Mouse (Mus musculus) CH12.LX (cell line): Measurements from ENCODE around the gene Isyna1. TPM values are rescaled to one million over a fixed set of nuclear protein-coding genes. Genes with fewer than 3 reads are reported as not detected.

Source experiments
- DNase-seq: peaks from one replicate; pipeline ENCODE4 v3.0.0-alpha.2; 2013; ENCODE audit errors: extremely low read depth
- H3K27ac ChIP-seq: 2 replicates; pipeline ENCODE4 v1.5.1; 2012; ENCODE audit warnings: low read depth, mild to moderate bottlenecking, control low read depth, moderate library complexity; ENCODE audit not compliant: insufficient read depth
- H3K27me3 ChIP-seq: replicated peaks from 2 replicates; pipeline ENCODE3; 2012; ENCODE audit warnings: inconsistent platforms
- H3K36me3 ChIP-seq, 2 experiments: replicated peaks in 1 of 2; 2 replicates each; pipeline versions ENCODE3 to v1.6.1; 2012; ENCODE audit warnings: inconsistent platforms in 1 of 2, low read length in 1 of 2, mild to moderate bottlenecking in 1 of 2, mixed read lengths in 1 of 2, moderate library complexity in 1 of 2; ENCODE audit not compliant: control insufficient read depth in 1 of 2, insufficient read depth in 1 of 2
- H3K4me1 ChIP-seq, 2 experiments: 2 replicates each; pipeline ENCODE4 v1.6.1; 2012; ENCODE audit warnings: inconsistent platforms in 1 of 2, moderate library complexity in 1 of 2; ENCODE audit not compliant: insufficient read depth in 2 of 2, control insufficient read depth in 1 of 2
- H3K4me2 ChIP-seq: 2 replicates; pipeline ENCODE4 v1.6.1; 2012; ENCODE audit warnings: low read depth, mild to moderate bottlenecking, control low read depth; ENCODE audit not compliant: poor library complexity, insufficient read depth, severe bottlenecking
- H3K4me3 ChIP-seq, 3 experiments: fragments of 150-350 bp in 1 of 3; sonication (generic) in 1 of 3; replicated peaks in 1 of 3; 2 replicates each; pipeline versions ENCODE3 to v1.5.1; 2011 to 2012; ENCODE audit warnings: low read depth in 2 of 3, low read length in 2 of 3, mild to moderate bottlenecking in 2 of 3, moderate library complexity in 2 of 3, control low read depth in 1 of 3, improper control_type of control experiment in 1 of 3, inconsistent platforms in 1 of 3, mixed read lengths in 1 of 3; ENCODE audit not compliant: poor library complexity in 1 of 3
- H3K79me2 ChIP-seq: replicated peaks from 2 replicates; pipeline ENCODE4 v1.6.1; 2012; ENCODE audit warnings: mild to moderate bottlenecking, moderate library complexity; ENCODE audit not compliant: control insufficient read depth, poor library complexity, insufficient read depth, severe bottlenecking; ENCODE audit errors: extremely low read depth
- H3K9ac ChIP-seq: 2 replicates; pipeline ENCODE4 v1.6.1; 2012; ENCODE audit warnings: low read depth, mild to moderate bottlenecking, control low read depth, moderate library complexity; ENCODE audit not compliant: insufficient read depth
- H3K9me3 ChIP-seq: replicated peaks from 2 replicates; pipeline ENCODE3; 2012; ENCODE audit warnings: low read length, inconsistent platforms, mixed read lengths
- CHD1 ChIP-seq: IDR thresholded peaks from 2 replicates; pipeline ENCODE4 v1.6.1; 2012; ENCODE audit warnings: low read depth, low read length, improper control_type of control experiment, inconsistent platforms
- CHD2 ChIP-seq: IDR thresholded peaks from 2 replicates; pipeline ENCODE4 v1.6.1; 2011; ENCODE audit warnings: low read length, improper control_type of control experiment
- ELF1 ChIP-seq: IDR thresholded peaks from 2 replicates; pipeline ENCODE4 v1.6.1; 2014; ENCODE audit warnings: low read depth, mild to moderate bottlenecking, inconsistent platforms, low read length, improper control_type of control experiment
- EP300 ChIP-seq: IDR thresholded peaks from 2 replicates; pipeline ENCODE4 v1.6.1; 2011; ENCODE audit warnings: low read length, improper control_type of control experiment
- HCFC1 ChIP-seq: IDR thresholded peaks from 2 replicates; pipeline ENCODE4 v1.6.1; 2012; ENCODE audit warnings: low read depth, mild to moderate bottlenecking, inconsistent platforms, low read length, improper control_type of control experiment
- KAT2A ChIP-seq: IDR thresholded peaks from 2 replicates; pipeline ENCODE4 v1.6.1; 2012; ENCODE audit warnings: low read length, improper control_type of control experiment, inconsistent platforms; ENCODE audit not compliant: insufficient replicate concordance
- MAX ChIP-seq: IDR thresholded peaks from 2 replicates; pipeline ENCODE4 v1.6.1; 2011; ENCODE audit warnings: low read length, improper control_type of control experiment
- MAZ ChIP-seq: IDR thresholded peaks from 2 replicates; pipeline ENCODE4 v1.6.1; 2012; ENCODE audit warnings: low read depth, mild to moderate bottlenecking, inconsistent platforms, low read length, improper control_type of control experiment, moderate library complexity
- MXI1 ChIP-seq: IDR thresholded peaks from 2 replicates; pipeline ENCODE4 v1.6.1; 2011; ENCODE audit warnings: mild to moderate bottlenecking, low read depth, low read length, improper control_type of control experiment
- MYC ChIP-seq: IDR thresholded peaks from 2 replicates; pipeline ENCODE4 v1.6.1; 2011; ENCODE audit warnings: low read depth, mild to moderate bottlenecking, improper control_type of control experiment, low read length
- NRF1 ChIP-seq: IDR thresholded peaks from 2 replicates; pipeline ENCODE4 v1.6.1; 2014; ENCODE audit warnings: low read depth, mild to moderate bottlenecking, inconsistent platforms, low read length, improper control_type of control experiment, moderate library complexity
- PAX5 ChIP-seq: IDR thresholded peaks from 2 replicates; pipeline ENCODE4 v1.6.1; 2012; ENCODE audit warnings: low read length, inconsistent platforms, mixed read lengths
- UBTF ChIP-seq: IDR thresholded peaks from 2 replicates; pipeline ENCODE4 v1.6.1; 2012; ENCODE audit warnings: low read depth, mild to moderate bottlenecking, inconsistent platforms, low read length, improper control_type of control experiment, moderate library complexity
- USF1 ChIP-seq: IDR thresholded peaks from 2 replicates; pipeline ENCODE4 v1.6.1; 2014; ENCODE audit warnings: low read depth, mild to moderate bottlenecking, inconsistent platforms, low read length, improper control_type of control experiment
- USF2 ChIP-seq: conservative IDR thresholded peaks from 2 replicates; pipeline ENCODE4 v1.6.1; 2011; ENCODE audit warnings: low read depth, low read length, improper control_type of control experiment
- dilution Hi-C: fragments of 300-500 bp; cut with MboI; formaldehyde crosslinking; loops from 2 replicates; pipeline ENCODE4 v1.14.3; 2020; ENCODE audit warnings: low sequenced_read_pairs; ENCODE audit not compliant: extremely low pct_unique_long_range_greater_than_20kb, extremely low pct_ligation_motif_present
- in situ Hi-C: fragments of 300-500 bp; cut with MboI; formaldehyde crosslinking; loops from 3 replicates; pipeline ENCODE4 v1.14.3; 2019; ENCODE audit warnings: low sequenced_read_pairs, low pct_ligation_motif_present, low pct_unique_long_range_greater_than_20kb, mixed read lengths
- polyA plus RNA-seq: library from polyadenylated mRNA; unstranded; fragments of >175 nt; gene quantifications from 2 replicates; pipeline ENCODE4 v1.2.1, GENCODE M21; 2012; ENCODE audit warnings: low read depth; ENCODE audit not compliant: insufficient read length
- total RNA-seq, 2 experiments: library from RNA; depleted of rRNA; stranded (reverse); fragments of 300-350 nt in 1 of 2; fragments of >200 nt in 1 of 2; gene quantifications; 2 replicates each; pipeline ENCODE4 v1.2.3; 2012 to 2014

The Isyna1 gene
- total and polyA plus RNA-seq, 3 experiments = 99.9 to 163 (median 141) TPM

- no peak for DNase-seq
- Histone ChIP-seq H3K4me2 (no peak overlapping the region), H3K9me3 (peaks cover 16% of the 10 kb centered on the region), H3K9ac (no peak overlapping the region), H3K27me3 (no peaks in the 10 kb centered on the region), H3K4me1 (peaks cover 4 to 12% of the 10 kb centered on the region in 2 experiments; a peak in 3 of 4 replicates), H3K36me3 (peaks cover 58 to 91% of the 10 kb centered on the region in 2 experiments), H3K79me2 (peaks cover 5% of the 10 kb centered on the region; the same call in 1 of the 2 replicates), H3K27ac (no peak overlapping the region), H3K4me3 (no peak overlapping the region)
- TF ChIP-seq EP300 = no peak
- no peak for TF ChIP-seq MXI1
- no peak for TF ChIP-seq HCFC1
- TF ChIP-seq PAX5 = no peak
- TF ChIP-seq UBTF = no peak
- TF ChIP-seq MAX = no peak
- TF ChIP-seq NRF1 = no peak
- no peak for TF ChIP-seq KAT2A
- TF ChIP-seq CHD2 = no peak
- TF ChIP-seq ELF1 = no peak
- no peak for TF ChIP-seq USF2
- TF ChIP-seq CHD1 = no peak
- no peak for TF ChIP-seq USF1
- TF ChIP-seq MAZ = no peak
- in situ Hi-C loops = loop anchor here (10.0 kb wide), 1 partner anchor 56 kb away; no protein-coding TSS in a partner anchor
- dilution Hi-C loops = no loop called here
Measured at GRCm38 (mm10) chr8:70601271-70601649, 7.1 kb downstream of the Isyna1 start.

- peaks cover 16% of the 10 kb centered on the region for H3K9me3 ChIP-seq
- peaks cover 48 to 82% of the 10 kb centered on the region in 2 experiments for H3K36me3 ChIP-seq
- H3K27me3 ChIP-seq = no peaks in the 10 kb centered on the region
- no peak for DNase-seq
- no peak overlapping the region for H3K27ac ChIP-seq
- no peak overlapping the region for H3K4me3 ChIP-seq
- dilution Hi-C loops (no loop called here), in situ Hi-C loops (loop anchor here (10.0 kb wide), 1 partner anchor 57 kb away; no protein-coding TSS in a partner anchor)
- no peak overlapping the region for H3K4me2 ChIP-seq
- TF ChIP-seq NRF1 (no peak), MYC (no peak), HCFC1 (no peak)
- no peak overlapping the region for H3K9ac ChIP-seq
- peaks cover 15 to 22% of the 10 kb centered on the region in 2 experiments for H3K4me1 ChIP-seq
- peaks cover 9% of the 10 kb centered on the region; the same call in 1 of the 2 replicates for H3K79me2 ChIP-seq
Measured at GRCm38 (mm10) chr8:70602139-70602811, 8.1 kb downstream of the Isyna1 start.
